Mouse (Mus musculus): ENCODE measurements around the gene Rfx4. TPM values are rescaled to one million over a fixed set of nuclear protein-coding genes. Genes with fewer than 3 reads are reported as not detected.

Rfx4 gene
- total RNA-seq, 2 experiments from 2014 or later, result 13.1 to 15.4 TPM

DNA sequence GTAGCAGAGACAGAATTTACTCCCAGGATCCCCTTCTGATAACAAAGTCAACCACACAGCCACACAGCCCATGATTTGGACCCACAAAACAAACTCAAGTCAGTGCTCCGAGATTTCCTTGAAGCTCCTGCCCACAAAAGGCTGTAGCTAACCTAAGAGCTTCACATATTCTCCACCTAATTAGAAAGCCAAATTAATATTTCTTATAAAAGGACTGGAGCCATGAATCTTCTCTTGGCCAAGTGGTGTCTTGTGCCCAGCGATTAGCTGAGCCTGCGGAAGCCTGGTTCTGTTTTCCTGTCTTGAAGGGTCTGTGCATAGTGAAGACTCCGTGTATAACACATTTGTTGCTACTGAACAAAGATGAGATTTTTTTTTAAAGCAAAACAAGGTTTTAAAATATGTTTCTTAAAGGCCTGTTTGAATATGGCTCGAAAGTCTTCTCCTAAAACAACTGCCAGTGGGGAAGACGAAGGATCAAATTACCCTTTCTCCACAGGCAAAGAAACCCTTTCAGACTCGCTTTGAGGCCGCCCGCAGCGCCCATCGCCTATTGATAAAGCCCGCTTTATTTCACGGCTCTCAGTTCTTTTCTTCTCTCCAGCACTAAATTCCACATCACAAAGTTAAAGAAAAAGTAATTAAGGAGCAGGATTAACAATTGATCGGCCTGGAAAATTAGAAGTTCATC is 103.1 kb downstream of the Rfx4 start:
- peak in 1 of 2 experiments; percentile 12 for DNase-seq (ENCODE audit: low spot score in 2 of 2)

GRCm38 (mm10) chr10:84859556-84860380 is 103.9 kb downstream of the Rfx4 start:
- no peak for DNase-seq (ENCODE audit: low spot score in 2 of 2)

- no peak for DNase-seq (ENCODE audit: low spot score in 2 of 2)
Measured at GRCm38 (mm10) chr10:84863488-84863887, 107.6 kb downstream of the Rfx4 start.

DNA sequence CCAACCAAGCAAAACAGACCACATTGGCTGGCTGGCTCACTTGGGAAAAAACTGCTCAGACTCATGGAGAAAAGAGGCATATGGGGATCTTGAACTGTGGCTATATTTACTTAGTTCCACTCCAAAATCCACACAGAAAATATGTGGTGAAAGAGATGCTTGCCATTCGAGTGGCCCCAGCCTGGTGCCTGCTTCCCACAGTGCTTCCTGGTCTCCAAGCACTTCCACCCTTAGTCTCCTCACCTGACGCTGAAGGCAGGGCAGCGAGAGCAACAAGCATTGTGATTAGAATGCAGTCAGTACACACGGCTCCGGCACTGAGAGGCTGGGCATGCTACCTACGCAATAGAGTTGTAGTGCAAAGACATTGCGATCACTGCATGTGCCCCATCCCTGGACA is 111.7 kb downstream of the Rfx4 start:
- no peak for DNase-seq (ENCODE audit: low spot score in 2 of 2)

DNA sequence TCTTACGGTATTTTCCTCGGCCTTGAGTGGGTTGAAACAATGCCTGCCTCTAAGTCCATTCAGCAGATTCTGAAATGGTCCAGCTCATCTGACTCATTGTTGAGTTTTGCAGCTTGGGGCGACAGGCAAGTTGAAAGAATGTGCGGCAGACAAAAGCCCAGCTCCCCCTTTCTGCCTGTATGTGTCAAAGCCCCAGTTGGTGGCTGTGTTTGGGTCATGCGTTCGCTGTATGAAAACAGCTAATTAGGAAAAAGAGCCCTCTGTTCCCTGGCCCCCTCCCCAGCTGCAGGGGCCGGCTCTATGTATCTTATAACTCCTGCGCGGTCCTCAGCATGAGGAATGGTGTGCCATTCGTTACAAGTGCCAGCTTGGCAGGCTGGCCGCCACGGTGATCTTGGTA is 115.4 kb downstream of the Rfx4 start:
- DNase-seq (ENCODE audit: low spot score in 2 of 2), result no peak

GRCm38 (mm10) chr10:84871921-84872320 is 116.1 kb downstream of the Rfx4 start:
- no peak for DNase-seq (ENCODE audit: low spot score in 2 of 2)

- DNase-seq (ENCODE audit: low spot score in 2 of 2), result no peak
Measured at GRCm38 (mm10) chr10:84879823-84880571, 124.1 kb downstream of the Rfx4 start.

DNA sequence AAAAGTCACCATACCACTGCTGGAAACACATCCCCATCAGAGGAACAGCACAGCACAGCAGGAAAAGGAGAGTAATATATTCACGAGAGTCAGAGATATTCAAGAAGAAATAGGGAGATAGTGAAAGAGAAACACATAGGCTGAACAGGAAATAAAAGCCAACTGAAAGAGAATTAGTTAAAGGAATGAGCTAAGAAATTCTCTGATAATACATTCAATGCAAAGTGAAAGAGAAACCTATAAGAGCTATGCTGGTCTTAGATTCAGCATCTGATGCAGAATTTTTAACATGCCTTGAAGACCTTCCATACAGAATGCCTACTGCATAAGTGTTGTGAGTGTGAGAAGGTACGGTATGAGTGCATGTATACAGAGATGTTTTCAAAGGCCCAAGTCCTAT is 126.7 kb downstream of the Rfx4 start:
- no peak for DNase-seq (ENCODE audit: low spot score in 2 of 2)

GRCm38 (mm10) chr10:84885341-84885884 is 129.6 kb downstream of the Rfx4 start:
- no peak for DNase-seq (ENCODE audit: low spot score in 2 of 2)

DNA sequence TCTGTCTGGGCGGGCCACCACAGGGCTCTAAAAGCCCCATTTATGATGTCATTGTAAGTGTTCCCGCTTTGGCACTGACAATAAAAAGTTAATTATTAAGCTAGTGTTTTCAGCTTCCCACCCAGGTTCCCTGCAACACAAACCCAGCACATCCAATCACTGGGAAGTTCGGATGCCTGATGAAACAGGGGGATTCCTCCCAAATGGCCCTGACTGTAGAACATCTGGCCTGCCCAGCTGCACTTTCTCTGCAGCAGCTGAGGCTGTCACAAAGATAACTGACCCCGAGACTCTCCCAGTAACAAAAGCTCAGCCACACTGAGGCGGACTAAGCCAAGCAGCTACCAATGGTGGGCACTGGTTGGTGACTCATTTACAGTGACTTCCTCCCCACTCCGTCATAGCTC is 130.4 kb downstream of the Rfx4 start:
- DNase-seq (ENCODE audit: low spot score in 2 of 2), result no peak

- DNase-seq (ENCODE audit: low spot score in 2 of 2), result no peak
Measured at GRCm38 (mm10) chr10:84886785-84887184, 130.9 kb downstream of the Rfx4 start.

- no peak for DNase-seq (ENCODE audit: low spot score in 2 of 2)
Measured at GRCm38 (mm10) chr10:84889096-84889846, 133.4 kb downstream of the Rfx4 start.

DNA sequence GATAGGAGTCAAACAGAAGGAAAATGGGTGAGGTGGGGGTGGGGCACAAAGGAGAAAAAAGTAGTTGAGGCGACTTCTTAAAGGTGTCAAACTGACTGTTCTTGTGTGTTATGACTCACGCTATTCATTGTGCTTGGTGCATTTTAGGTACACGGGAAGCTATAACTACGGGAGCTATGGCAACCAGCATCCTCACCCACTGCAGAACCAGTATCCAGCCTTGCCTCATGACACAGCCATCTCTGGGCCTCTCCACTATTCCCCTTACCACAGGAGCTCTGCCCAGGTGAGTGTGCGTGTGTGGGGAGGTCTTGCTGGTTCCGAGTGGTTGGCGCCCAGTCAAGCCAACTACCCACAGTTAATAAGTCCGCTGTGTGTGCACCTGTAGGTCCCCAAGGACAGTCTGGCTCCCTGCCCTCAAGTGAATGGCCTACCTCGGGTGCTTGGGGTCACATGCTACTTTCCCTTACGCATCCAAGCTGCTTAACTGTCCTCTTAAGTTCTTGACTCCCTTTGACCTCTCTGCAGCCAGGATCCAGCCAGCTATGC is 140.0 kb downstream of the Rfx4 start:
- no peak for DNase-seq (ENCODE audit: low spot score in 2 of 2)

GRCm38 (mm10) chr10:84896941-84897930 is 141.4 kb downstream of the Rfx4 start:
- DNase-seq (ENCODE audit: low spot score in 2 of 2), result no peak

DNA sequence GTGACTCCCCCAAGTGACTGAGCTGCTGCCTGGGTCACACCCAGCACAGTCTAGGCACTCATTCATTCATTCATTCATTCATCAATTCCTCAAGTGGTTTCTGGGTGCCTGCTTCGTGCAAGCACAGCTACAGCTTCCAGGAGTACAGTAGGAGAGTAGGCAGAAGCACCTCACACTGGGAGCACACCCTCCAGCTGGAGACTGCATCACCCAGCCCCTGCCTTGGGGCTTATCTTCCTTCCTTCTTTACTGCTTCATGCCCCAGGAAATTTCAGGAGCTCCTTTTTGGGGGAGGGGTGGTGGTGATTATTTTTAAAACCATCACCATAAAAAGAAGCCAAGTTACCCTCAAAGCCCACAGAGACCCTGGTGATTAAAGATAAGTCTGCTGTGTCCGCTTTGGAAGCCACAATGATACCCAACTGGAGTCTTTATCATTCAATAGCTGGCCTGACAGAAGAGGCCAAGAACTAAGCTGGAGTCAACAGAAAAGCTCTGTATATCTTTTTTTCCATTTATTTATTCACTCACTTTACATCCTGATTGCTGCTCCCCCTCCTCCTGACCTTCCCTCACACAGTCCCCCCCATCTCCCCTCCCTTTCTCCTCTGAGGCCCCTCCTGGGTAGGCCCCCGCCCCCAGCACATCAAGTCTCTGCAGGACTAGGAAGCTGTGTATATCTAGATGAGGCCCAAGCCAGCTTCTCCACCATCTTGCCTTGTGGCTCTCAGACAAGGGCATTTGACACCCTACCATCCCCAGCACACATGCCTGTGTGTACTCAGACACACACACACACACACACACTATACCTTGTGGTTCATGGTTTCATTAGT is 142.5 kb downstream of the Rfx4 start:
- no peak for DNase-seq (ENCODE audit: low spot score in 2 of 2)

- DNase-seq (ENCODE audit: low spot score in 2 of 2), result no peak
Measured at GRCm38 (mm10) chr10:84901676-84902075, 145.8 kb downstream of the Rfx4 start.

DNA sequence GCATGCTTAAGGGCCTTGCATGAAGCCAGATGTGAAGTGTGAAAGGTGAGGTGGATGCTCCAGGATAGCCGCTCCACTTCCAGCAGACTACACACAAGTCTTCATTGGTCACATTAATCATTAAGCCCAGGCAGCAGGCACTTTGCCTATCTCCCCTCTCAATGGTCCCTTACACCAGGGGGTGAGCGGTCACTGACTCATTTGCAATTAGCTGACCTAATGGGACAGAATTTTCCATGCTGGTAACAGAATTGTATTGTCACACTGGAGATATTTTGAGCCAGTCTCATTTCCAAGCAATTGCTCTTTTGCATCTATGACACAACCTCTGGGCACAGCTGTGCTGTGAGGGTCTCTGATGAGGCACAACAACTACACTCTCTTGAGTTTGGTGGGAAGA is 146.4 kb downstream of the Rfx4 start:
- DNase-seq (ENCODE audit: low spot score in 2 of 2), result no peak

DNA sequence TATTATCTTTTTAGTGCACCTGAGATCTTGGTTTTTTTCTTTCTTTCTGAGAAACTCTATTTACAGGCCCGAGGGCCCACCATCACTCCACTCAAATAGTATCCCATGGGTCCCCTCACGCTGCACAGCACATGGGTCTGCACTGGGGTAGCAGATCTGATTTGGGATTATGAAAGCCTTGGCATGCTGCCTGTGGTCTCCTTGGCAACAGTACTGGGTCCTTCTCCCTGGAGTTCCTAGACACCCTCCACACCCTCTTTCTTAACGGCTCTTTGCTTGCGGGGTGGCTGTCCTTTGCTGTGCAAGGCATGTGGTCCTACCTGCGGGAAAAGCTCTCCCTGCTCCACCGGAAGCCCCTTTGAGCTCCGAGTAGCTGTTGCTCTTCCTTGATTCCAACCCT is 147.4 kb downstream of the Rfx4 start:
- DNase-seq (ENCODE audit: low spot score in 2 of 2), result no peak

Data from layer of hippocampus, postnatal 14 days (tissue).